Comparison of ENCODE assay signal across 20 mouse cellular contexts in genomic region chr11:11777246-11777645, GRCm38 (mm10). TPM values are rescaled to one million over a fixed set of nuclear protein-coding genes. Genes with fewer than 3 reads are reported as not detected.
A peak's percentile ranks its signal among the peaks of the same experiment; 100 is the strongest.
DNase-seq lines count a peak whose midpoint lies in the region; ATAC-seq and TF ChIP-seq lines count a peak whose summit lies in the region.
"Had no signal": no experiment of that assay in that cellular context is flagged by ENCODE, and none has a peak within 500 bp of the region (broad histone marks: within the 10 kb centered on the region; RNA-seq: fewer than 3 reads in every experiment).

No protein-coding gene starts in this region.

- TF ChIP-seq RAD21 in CH12.LX (IDR thresholded peaks at IDR 0.05; ENCODE audit: low read depth, low read length) = peak; percentile 6

- no peak overlapping the region for H3K4me2 ChIP-seq in heart, embryonic 11.5 days
- H3K4me2 ChIP-seq in CH12.LX (ENCODE audit: insufficient read depth, low read depth, poor library complexity, severe bottlenecking) = peak overlapping the region; percentile 14
- H3K4me2 ChIP-seq: embryonic facial prominence, embryonic 12.5 days; forebrain, embryonic 15.5 days; heart, embryonic 15.5 days; hindbrain, embryonic 15.5 days had no signal

- H3K36me3 ChIP-seq in heart, embryonic 10.5 days = no peaks in the 10 kb centered on the region
- no peaks in the 10 kb centered on the region for H3K36me3 ChIP-seq in heart, embryonic 11.5 days (ENCODE audit: control insufficient read depth, insufficient read depth, low read length)
- H3K36me3 ChIP-seq in CH12.LX (replicated peaks in 1 of 2; ENCODE audit: control insufficient read depth in 1 of 2, insufficient read depth in 1 of 2, low read length in 1 of 2) = peaks cover 7 to 26% of the 10 kb centered on the region in 2 experiments
- H3K36me3 ChIP-seq: embryonic facial prominence, embryonic 12.5 days; forebrain, embryonic 15.5 days; heart, embryonic 15.5 days; hindbrain, embryonic 10.5 days; hindbrain, embryonic 15.5 days had no signal

- 74% methylated on average over 3 of the region's 3 CpGs for WGBS in heart, embryonic 10.5 days
- 69% methylated on average over 3 of the region's 3 CpGs for WGBS in heart, embryonic 11.5 days (ENCODE audit: insufficient replicate concordance)

- no peaks in the 10 kb centered on the region for H3K79me2 ChIP-seq in CH12.LX (replicated peaks; ENCODE audit: control insufficient read depth, extremely low read depth, insufficient read depth, poor library complexity, severe bottlenecking)

- intact Hi-C loops in gastrocnemius, postnatal 36 days (cut with DNase I) = no loop called here

- H3K4me3 ChIP-seq in heart, embryonic 10.5 days = no peak overlapping the region
- H3K4me3 ChIP-seq in heart, embryonic 11.5 days (ENCODE audit: low read depth, low read length) = no peak overlapping the region
- H3K4me3 ChIP-seq in CH12.LX (replicated peaks in 1 of 3; ENCODE audit: low read depth in 2 of 3, low read length in 2 of 3, poor library complexity in 1 of 3) = no peak overlapping the region
- H3K4me3 ChIP-seq: embryonic facial prominence, embryonic 12.5 days; forebrain, embryonic 15.5 days; heart, embryonic 15.5 days; hindbrain, embryonic 10.5 days; hindbrain, embryonic 15.5 days had no signal

- dilution Hi-C loops in CH12.LX (cut with MboI; ENCODE audit: extremely low pct_ligation_motif_present, extremely low pct_unique_long_range_greater_than_20kb, low sequenced_read_pairs) = no loop called here

- in situ Hi-C loops in CH12.LX (cut with MboI; ENCODE audit: low pct_ligation_motif_present, low pct_unique_long_range_greater_than_20kb, low sequenced_read_pairs) = no loop called here

- no peak for ATAC-seq in heart, embryonic 11.5 days (replicated peaks; ENCODE audit: insufficient number of reproducible peaks, low FRiP score, low TSS enrichment)
- ATAC-seq in granulocyte monocyte progenitor cell, adult 5-6 weeks (replicated peaks; ENCODE audit: poor library complexity, severe bottlenecking) = peak; percentile 49
- peak; percentile 35; the same call in 1 of the 2 replicates for ATAC-seq in monocyte, adult 5-6 weeks (replicated peaks; ENCODE audit: insufficient number of reproducible peaks, low FRiP score, low TSS enrichment, poor library complexity, severe bottlenecking)
- ATAC-seq: activated CD4-positive, CD25-positive, alpha-beta regulatory T cell, adult 4 months; forebrain, embryonic 15.5 days; inflammation-experienced regulatory T-cells, adult 6 months; Patski had no signal

- no peak overlapping the region for H3K27ac ChIP-seq in heart, embryonic 10.5 days
- no peak overlapping the region for H3K27ac ChIP-seq in heart, embryonic 11.5 days (ENCODE audit: low read depth, low read length)
- peak overlapping the region; percentile 90 for H3K27ac ChIP-seq in CH12.LX (ENCODE audit: insufficient read depth, low read depth)
- H3K27ac ChIP-seq: embryonic facial prominence, embryonic 12.5 days; forebrain, embryonic 15.5 days; heart, embryonic 15.5 days; hindbrain, embryonic 10.5 days; hindbrain, embryonic 15.5 days had no signal

- no peaks in the 10 kb centered on the region for H3K4me1 ChIP-seq in heart, embryonic 10.5 days
- H3K4me1 ChIP-seq in heart, embryonic 11.5 days (ENCODE audit: control insufficient read depth, insufficient read depth, low read length) = no peaks in the 10 kb centered on the region
- peaks cover 39 to 98% of the 10 kb centered on the region in 2 experiments for H3K4me1 ChIP-seq in CH12.LX (ENCODE audit: control insufficient read depth in 1 of 2, insufficient read depth in 2 of 2)
- H3K4me1 ChIP-seq: embryonic facial prominence, embryonic 12.5 days; forebrain, embryonic 15.5 days; heart, embryonic 15.5 days; hindbrain, embryonic 10.5 days; hindbrain, embryonic 15.5 days had no signal

- no peaks in the 10 kb centered on the region for H3K9me3 ChIP-seq in heart, embryonic 10.5 days
- H3K9me3 ChIP-seq in heart, embryonic 11.5 days (replicated peaks; ENCODE audit: control insufficient read depth, low read length) = no peaks in the 10 kb centered on the region
- H3K9me3 ChIP-seq in CH12.LX (replicated peaks; ENCODE audit: low read length) = no peaks in the 10 kb centered on the region
- H3K9me3 ChIP-seq: embryonic facial prominence, embryonic 12.5 days; forebrain, embryonic 15.5 days; heart, embryonic 15.5 days; hindbrain, embryonic 10.5 days; hindbrain, embryonic 15.5 days had no signal

- H3K9ac ChIP-seq in heart, embryonic 11.5 days (ENCODE audit: low read depth, low read length) = no peak overlapping the region
- H3K9ac ChIP-seq in CH12.LX (ENCODE audit: insufficient read depth, low read depth) = peak overlapping the region; percentile 11; the same call in 1 of the 2 replicates
- H3K9ac ChIP-seq: embryonic facial prominence, embryonic 12.5 days; forebrain, embryonic 15.5 days; heart, embryonic 15.5 days; hindbrain, embryonic 15.5 days had no signal

- DNase-seq in heart, embryonic 10.5 days (ENCODE audit: low spot score) = peak; percentile 51
- no peak for DNase-seq in CH12.LX (ENCODE audit: extremely low read depth)
- DNase-seq in layer of hippocampus, adult 11-12 months (ENCODE audit: low spot score) = no peak
- DNase-seq in gastrocnemius, adult 8-10 months (ENCODE audit: low spot score in 2 of 2) = no peak
- DNase-seq in gastrocnemius, postnatal 36 days = no peak
- DNase-seq: adrenal gland, postnatal 14 days; cerebellum, adult 2 months; cerebellum, postnatal 10 days; gastrocnemius, postnatal 10 days had no signal

- no peak for TF ChIP-seq CTCF in CH12.LX (conservative IDR thresholded peaks at IDR 0.05 in 1 of 2, IDR thresholded peaks at IDR 0.05 in 1 of 2; ENCODE audit: low read depth in 2 of 2, low read length in 2 of 2)

- no peak for TF ChIP-seq POLR2A in CH12.LX (IDR thresholded peaks at IDR 0.05; ENCODE audit: low read depth, low read length)

- no peaks in the 10 kb centered on the region for H3K27me3 ChIP-seq in heart, embryonic 10.5 days (ENCODE audit: insufficient read depth, poor library complexity, severe bottlenecking)
- no peaks in the 10 kb centered on the region for H3K27me3 ChIP-seq in heart, embryonic 11.5 days (ENCODE audit: control insufficient read depth, insufficient read depth, low read length)
- H3K27me3 ChIP-seq in CH12.LX (replicated peaks) = no peaks in the 10 kb centered on the region
- H3K27me3 ChIP-seq: embryonic facial prominence, embryonic 12.5 days; forebrain, embryonic 15.5 days; heart, embryonic 15.5 days; hindbrain, embryonic 15.5 days had no signal

- TF ChIP-seq EP300 in CH12.LX (IDR thresholded peaks at IDR 0.05; ENCODE audit: low read length) = no peak

TF ChIP-seq in CH12.LX, 34 proteins besides CTCF, POLR2A, EP300 and RAD21 (continues in another document):
- no peak for TF ChIP-seq MEF2A (IDR thresholded peaks at IDR 0.05; ENCODE audit: borderline replicate concordance, low read depth, low read length)
- TF ChIP-seq UBTF (IDR thresholded peaks at IDR 0.05; ENCODE audit: low read depth, low read length) = 0 out of 2 replicates have a peak, but pooled peaks have one; percentile 42
- 0 out of 2 replicates have a peak, but pooled peaks have one; percentile 17 for TF ChIP-seq SMC3 (IDR thresholded peaks at IDR 0.05; ENCODE audit: low read depth, low read length)
- peak; percentile 70; the same call in 1 of the 2 replicates for TF ChIP-seq RCOR1 (conservative IDR thresholded peaks at IDR 0.05; ENCODE audit: low read depth, low read length)
- no peak for TF ChIP-seq ZMIZ1 (IDR thresholded peaks at IDR 0.05; ENCODE audit: low read depth, low read length)
- TF ChIP-seq GABPA (IDR thresholded peaks at IDR 0.05; ENCODE audit: insufficient replicate concordance, low read depth, low read length) = no peak
- TF ChIP-seq JUND (conservative IDR thresholded peaks at IDR 0.05; ENCODE audit: low read depth, low read length) = no peak
- no peak for TF ChIP-seq NRF1 (IDR thresholded peaks at IDR 0.05; ENCODE audit: low read depth, low read length)
- no peak for TF ChIP-seq USF2 (conservative IDR thresholded peaks at IDR 0.05; ENCODE audit: low read depth, low read length)
- TF ChIP-seq NELFE (IDR thresholded peaks at IDR 0.05; ENCODE audit: low read depth, low read length) = no peak
- TF ChIP-seq MAX (IDR thresholded peaks at IDR 0.05; ENCODE audit: low read length) = no peak; the same call in 1 of the 2 replicates
- TF ChIP-seq PAX5 (IDR thresholded peaks at IDR 0.05; ENCODE audit: low read length) = no peak
- TF ChIP-seq MXI1 (IDR thresholded peaks at IDR 0.05; ENCODE audit: low read depth, low read length) = no peak; the same call in 1 of the 2 replicates
- TF ChIP-seq IRF4 (IDR thresholded peaks at IDR 0.05; ENCODE audit: low read depth, low read length) = no peak
- no peak for TF ChIP-seq KAT2A (IDR thresholded peaks at IDR 0.05; ENCODE audit: insufficient replicate concordance, low read length)
- no peak for TF ChIP-seq ZNF384 (IDR thresholded peaks at IDR 0.05; ENCODE audit: low read depth, low read length)
- no peak for TF ChIP-seq ZKSCAN1 (IDR thresholded peaks at IDR 0.05; ENCODE audit: borderline replicate concordance, low read depth, low read length)
- no peak for TF ChIP-seq BHLHE40 (IDR thresholded peaks at IDR 0.05; ENCODE audit: low read depth, low read length)
- TF ChIP-seq USF1 (IDR thresholded peaks at IDR 0.05; ENCODE audit: low read depth, low read length) = no peak
- no peak for TF ChIP-seq MAFK (IDR thresholded peaks at IDR 0.05; ENCODE audit: insufficient replicate concordance, low read length)
- TF ChIP-seq MAZ (IDR thresholded peaks at IDR 0.05; ENCODE audit: low read depth, low read length) = no peak
- TF ChIP-seq POLR2AphosphoS2 (IDR thresholded peaks at IDR 0.05; ENCODE audit: low read depth, low read length) = no peak
- TF ChIP-seq MYC (IDR thresholded peaks at IDR 0.05; ENCODE audit: low read depth, low read length) = no peak; the same call in none of the 2 replicates
- TF ChIP-seq CHD2 (IDR thresholded peaks at IDR 0.05; ENCODE audit: low read length) = peak; percentile 35; the same call in 1 of the 2 replicates
- no peak for TF ChIP-seq SIN3A (IDR thresholded peaks at IDR 0.05; ENCODE audit: low read length)

RNA-seq across cellular contexts. Expression of gene Fignl1, which starts 31.5 kb away (rescaled TPM):
- polyA plus RNA-seq in heart, embryonic 10.5 days (2016; fragmentation: Nextera tagmentation; extraction: Ambion mirVana) = 94.9 and 96.4 TPM in 2 replicates
- polyA plus RNA-seq in heart, embryonic 11.5 days (2014; fragmentation: Nextera tagmentation; extraction: Ambion mirVana) = 73.1 and 86.9 TPM in 2 replicates
- total RNA-seq in CH12.LX (2012; rRNA removed) (82.8 and 98.5 TPM in 2 replicates), CH12.LX (2014; rRNA removed) (189 TPM in 2 replicates)
- polyA plus RNA-seq in CH12.LX (2012; ENCODE audit: insufficient read length, low read depth) = 98.5 and 101 TPM in 2 replicates
- total RNA-seq in granulocyte monocyte progenitor cell, adult 5-6 weeks (2014; fragmentation: Nextera tagmentation) = 43.8 and 51.2 TPM in 2 replicates
- total RNA-seq in granulocyte monocyte progenitor cell, adult 5-6 weeks (2017) = 93.0 and 100 TPM in 2 replicates
- total RNA-seq in monocyte, adult 5-6 weeks (2017) = 1.8 to 4.7 TPM (median 4.7 TPM) in 3 replicates
- total RNA-seq in gastrocnemius, adult 8-10 months (2022) = under 1 TPM; 0.19 to 0.88 (median 0.29) TPM
- total RNA-seq in gastrocnemius, postnatal 36 days (2021) = under 1 TPM; 0.30 to 0.36 TPM
